Mouse (Mus musculus) lung, adult 2 months (tissue): ENCODE measurements at regions not wholly inside any gene's neighbourhood (a gene's known extent, or its start where the extent isn't known, plus 50 kb on each side); places are given as distances from the start of the nearest gene placed in this dataset.

ENCODE experiments used
- DNase-seq: peaks from one replicate; pipeline ENCODE4 v3.0.0; 2022
- H3K4me1 ChIP-seq: fragments of 200-500 bp; 2 replicates; pipeline ENCODE4 v1.6.1; 2011; ENCODE audit warnings: low read length; ENCODE audit not compliant: control insufficient read depth, insufficient read depth
- H3K4me3 ChIP-seq: fragments of 200-500 bp; replicated peaks from 2 replicates; pipeline ENCODE3; 2011; ENCODE audit warnings: low read depth, mild to moderate bottlenecking, control low read depth, low read length; ENCODE audit errors: extremely low read depth
- CTCF ChIP-seq: fragments of 200-500 bp; IDR thresholded peaks from 2 replicates; pipeline ENCODE4 v1.5.1; 2011; ENCODE audit warnings: mild to moderate bottlenecking, low read length, control low read depth; ENCODE audit not compliant: insufficient read depth
- POLR2A ChIP-seq: fragments of 200-500 bp; IDR thresholded peaks from 2 replicates; pipeline ENCODE4 v1.6.1; 2011; ENCODE audit warnings: low read depth, mild to moderate bottlenecking, control low read depth, low read length, borderline replicate concordance; ENCODE audit errors: extremely low read depth
- WGBS: fragments of 180-500 bp; shearing (Covaris S2); methylation state at CpG from one replicate; pipeline ENCODE4 v1.1.7; 2018; 5-methylcytosine and 5-hydroxymethylcytosine counted together

DNA sequence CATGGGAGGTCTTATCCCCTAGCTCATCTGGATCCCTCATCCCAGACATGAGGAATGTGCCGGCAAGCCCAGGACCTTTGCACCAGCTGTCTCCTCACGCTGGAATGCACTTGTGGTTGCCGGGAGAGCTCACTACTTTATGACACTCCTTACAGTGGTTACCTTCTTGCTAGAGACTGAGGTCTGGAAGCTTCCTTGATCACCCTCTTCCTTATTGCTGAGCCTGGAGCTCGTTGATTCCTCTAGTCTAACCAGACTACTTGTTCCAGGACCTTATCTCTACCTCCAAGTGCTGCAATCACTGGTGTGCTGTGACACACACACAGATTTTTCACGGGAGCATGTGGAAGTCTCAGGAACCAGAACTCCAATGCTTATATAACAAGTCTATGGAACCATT is 411.6 kb upstream of the Tbx3 start:
- Histone ChIP-seq H3K4me1 (no peaks in the 10 kb centered on the region), H3K4me3 (no peak overlapping the region)
- no peak for DNase-seq
- TF ChIP-seq POLR2A (no peak), CTCF (no peak)
- 70% methylated on average over 5 of the region's 5 CpGs for WGBS

- WGBS = 63% methylated on average over 20 of the region's 20 CpGs
- TF ChIP-seq POLR2A = no peak
- no peak overlapping the region for H3K4me3 ChIP-seq
- H3K4me1 ChIP-seq = no peaks in the 10 kb centered on the region
- DNase-seq = no peak
Measured at GRCm38 (mm10) chr5:119265149-119265890, 405.1 kb upstream of the Tbx3 start.

- TF ChIP-seq CTCF (no peak), POLR2A (no peak)
- WGBS = 86% methylated on average over 26 of the region's 26 CpGs
- no peaks in the 10 kb centered on the region for H3K4me1 ChIP-seq
- DNase-seq = no peak
- no peak overlapping the region for H3K4me3 ChIP-seq
Measured at GRCm38 (mm10) chr5:119271234-119271852, 399.1 kb upstream of the Tbx3 start.

DNA sequence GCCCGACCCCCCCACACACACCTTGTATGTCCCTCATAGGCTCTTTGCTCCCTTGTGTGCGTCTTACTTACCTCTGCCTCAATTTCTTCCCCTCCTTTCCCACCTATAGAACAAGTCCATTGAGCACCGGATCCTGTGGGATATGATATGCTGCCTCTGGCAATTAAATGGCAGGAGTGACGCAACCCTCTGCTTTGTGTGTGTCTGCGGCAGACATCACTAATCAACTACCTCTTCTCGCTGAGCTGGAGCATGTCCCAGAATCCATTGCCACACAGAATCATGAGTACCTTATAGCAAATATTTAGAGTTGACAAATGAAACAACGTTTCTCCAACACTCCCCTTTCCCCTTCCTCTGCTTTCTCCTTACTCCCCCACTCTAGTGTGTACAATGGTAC is 397.3 kb upstream of the Tbx3 start:
- Histone ChIP-seq H3K4me3 (no peak overlapping the region), H3K4me1 (no peaks in the 10 kb centered on the region)
- no peak for TF ChIP-seq CTCF
- no peak for TF ChIP-seq POLR2A
- WGBS = 64% methylated on average over 7 of the region's 7 CpGs
- DNase-seq = no peak

DNA sequence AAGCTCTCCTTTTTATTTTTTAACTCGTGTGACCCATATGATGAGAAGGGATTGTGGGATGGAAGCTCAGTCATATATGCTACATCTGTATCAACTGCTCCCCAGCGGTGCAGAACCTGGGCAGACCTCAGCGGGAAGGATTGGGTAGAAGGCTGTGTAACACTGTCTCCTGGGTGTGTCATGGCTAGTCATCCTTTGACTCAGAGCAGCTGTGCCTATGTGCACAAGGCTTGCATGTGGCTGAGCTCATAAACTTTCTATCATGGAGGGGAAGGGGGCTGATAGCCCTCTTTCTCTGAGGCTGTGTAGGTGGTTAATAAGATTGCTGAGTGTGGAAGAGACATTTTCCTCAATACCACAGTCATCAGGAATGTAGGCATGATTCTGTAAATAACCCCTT is 396.9 kb upstream of the Tbx3 start:
- TF ChIP-seq CTCF (no peak), POLR2A (no peak)
- DNase-seq = no peak
- no peak overlapping the region for H3K4me3 ChIP-seq
- H3K4me1 ChIP-seq = no peaks in the 10 kb centered on the region
- WGBS = 82% methylated on average over 3 of the region's 3 CpGs

DNA sequence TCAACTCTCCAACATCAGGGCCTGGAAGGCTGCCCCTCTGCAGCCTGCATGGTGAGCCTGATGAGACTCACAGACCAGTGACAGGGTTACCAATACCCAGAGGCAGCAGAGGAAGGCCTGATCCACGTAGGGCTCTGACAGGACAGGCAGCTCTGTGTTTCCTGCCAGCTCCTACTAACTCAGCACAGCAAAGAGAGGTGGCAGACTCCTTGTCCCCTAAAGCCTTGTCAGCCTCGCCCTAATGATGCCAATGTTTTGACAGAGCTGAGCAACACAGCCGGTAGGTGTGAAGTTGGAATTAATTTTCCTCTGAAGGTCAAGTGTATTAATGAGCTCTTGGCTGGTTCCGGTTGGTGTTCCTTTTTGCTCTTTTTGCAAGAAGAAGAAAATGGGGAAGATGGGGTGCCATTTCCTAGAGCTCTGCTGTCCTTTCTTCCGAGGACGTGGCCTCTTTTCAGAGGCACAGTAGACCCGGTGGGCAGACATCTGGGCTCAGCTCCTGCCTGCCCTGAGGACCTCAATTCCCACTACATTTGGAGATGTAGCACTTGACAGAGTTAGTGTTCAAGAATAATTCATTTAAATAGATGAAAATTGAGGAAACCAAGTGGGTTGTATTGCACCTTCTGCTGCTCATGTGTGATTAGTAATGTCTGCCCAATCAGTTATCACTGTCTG is 395.5 kb upstream of the Tbx3 start:
- TF ChIP-seq CTCF = no peak
- no peak for TF ChIP-seq POLR2A
- WGBS = 82% methylated on average over 7 of the region's 7 CpGs
- H3K4me1 ChIP-seq = no peaks in the 10 kb centered on the region

DNA sequence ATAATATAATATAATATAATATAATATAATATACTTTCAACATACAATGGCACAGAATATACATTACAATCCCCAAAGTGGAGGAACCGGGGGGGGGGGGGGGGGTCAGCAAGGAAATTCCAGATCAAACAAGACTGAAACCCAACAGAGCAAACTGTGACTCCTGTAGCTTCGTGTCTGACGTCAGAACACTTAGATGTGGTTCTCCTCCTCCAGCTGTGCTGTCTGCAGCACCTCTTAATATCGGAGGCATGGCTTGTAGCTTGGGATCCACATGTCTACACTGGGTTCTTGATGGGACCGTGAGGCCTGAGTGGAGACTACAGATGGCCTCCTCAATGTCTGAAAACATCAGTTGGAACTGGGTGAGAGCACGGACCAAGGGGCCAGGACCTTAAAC is 390.3 kb upstream of the Tbx3 start:
- Histone ChIP-seq H3K4me3 (no peak overlapping the region), H3K4me1 (no peaks in the 10 kb centered on the region)
- DNase-seq = no peak
- 84% methylated on average over 6 of the region's 6 CpGs for WGBS
- TF ChIP-seq POLR2A (no peak), CTCF (no peak)

More for the DNA sequence above, 395.5 kb upstream of the Tbx3 start:
- DNase-seq = no peak
- no peak overlapping the region for H3K4me3 ChIP-seq

DNA sequence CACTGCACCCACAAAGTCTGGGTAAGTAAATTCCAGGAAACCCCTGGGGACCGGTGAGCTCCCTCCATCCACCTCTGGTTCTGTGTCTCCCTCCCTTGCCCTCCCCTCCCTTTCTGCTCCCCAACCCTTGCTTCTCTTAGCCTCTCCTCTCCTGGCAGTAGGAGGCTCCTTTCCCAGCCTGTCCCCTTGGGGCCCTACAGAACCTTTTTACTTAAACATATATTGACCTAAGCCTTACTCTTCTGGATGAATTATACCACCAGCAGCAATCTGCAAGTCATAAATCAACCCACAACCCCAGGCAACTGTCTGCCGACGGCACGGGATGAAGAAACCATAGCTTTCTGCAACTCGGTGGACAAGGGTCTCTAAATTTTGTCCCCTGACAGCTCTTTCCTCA is 380.7 kb upstream of the Tbx3 start:
- WGBS = 55% methylated on average over 5 of the region's 5 CpGs

GRCm38 (mm10) chr5:119292323-119292722 is 378.1 kb upstream of the Tbx3 start:
- Histone ChIP-seq H3K4me1 (no peaks in the 10 kb centered on the region; the same call in 1 of the 2 replicates), H3K4me3 (no peak overlapping the region)
- WGBS = 68% methylated on average over 9 of the region's 9 CpGs
- no peak for TF ChIP-seq CTCF
- DNase-seq = no peak

More for the DNA sequence above, 380.7 kb upstream of the Tbx3 start:
- no peak overlapping the region for H3K4me3 ChIP-seq
- TF ChIP-seq CTCF (no peak), POLR2A (no peak)
- H3K4me1 ChIP-seq = no peaks in the 10 kb centered on the region
- no peak for DNase-seq

- TF ChIP-seq POLR2A (no peak), CTCF (no peak)
- no peak overlapping the region for H3K4me3 ChIP-seq
- no peaks in the 10 kb centered on the region; the same call in 1 of the 2 replicates for H3K4me1 ChIP-seq
- 93% methylated on average over 1 of the region's 1 CpGs for WGBS
- DNase-seq = no peak
Measured at GRCm38 (mm10) chr5:119292889-119293288, 377.6 kb upstream of the Tbx3 start.
